Mouse (Mus musculus) liver, adult 2 months (tissue): ENCODE measurements at regions not wholly inside any gene's neighbourhood (a gene's known extent, or its start where the extent isn't known, plus 50 kb on each side); places are given as distances from the start of the nearest gene placed in this dataset.

Source experiments
- DNase-seq: peaks from one replicate; pipeline ENCODE4 v3.0.0-alpha.2; 2011; ENCODE audit warnings: low read depth, low spot score; ENCODE audit errors: extremely low read depth
- H3K27ac ChIP-seq: fragments of 200-500 bp; replicated peaks from 2 replicates; pipeline ENCODE4 v1.5.1; 2012; ENCODE audit warnings: low read depth, mild to moderate bottlenecking, control low read depth, inconsistent platforms, low read length; ENCODE audit not compliant: insufficient read depth
- H3K27me3 ChIP-seq: fragments of 200-500 bp; 2 replicates; pipeline ENCODE4 v1.6.1; 2012; ENCODE audit warnings: mild to moderate bottlenecking, moderate library complexity, low read length, inconsistent platforms; ENCODE audit not compliant: control insufficient read depth, insufficient read depth
- H3K36me3 ChIP-seq: fragments of 200-500 bp; 2 replicates; pipeline ENCODE4 v1.6.1; 2012; ENCODE audit warnings: low read length, inconsistent platforms; ENCODE audit not compliant: control insufficient read depth, insufficient read depth
- H3K4me1 ChIP-seq: fragments of 200-500 bp; 2 replicates; pipeline ENCODE4 v1.6.1; 2011; ENCODE audit warnings: low read length; ENCODE audit not compliant: control insufficient read depth, insufficient read depth
- H3K4me3 ChIP-seq: fragments of 200-500 bp; 2 replicates; pipeline ENCODE4 v1.5.1; 2011; ENCODE audit warnings: low read depth, mild to moderate bottlenecking, control low read depth, low read length, moderate library complexity; ENCODE audit not compliant: insufficient read depth
- H3K79me2 ChIP-seq: fragments of 200-500 bp; 2 replicates; pipeline ENCODE4 v1.6.1; 2012; ENCODE audit warnings: inconsistent platforms, mild to moderate bottlenecking, low read length, moderate library complexity; ENCODE audit not compliant: control insufficient read depth, insufficient read depth
- H3K9ac ChIP-seq: fragments of 200-500 bp; 2 replicates; pipeline ENCODE4 v1.6.1; 2012; ENCODE audit warnings: low read depth, mild to moderate bottlenecking, control low read depth, inconsistent platforms, low read length
- CTCF ChIP-seq: fragments of 200-500 bp; IDR thresholded peaks from 2 replicates; pipeline ENCODE4 v1.5.1; 2011; ENCODE audit warnings: low read depth, low read length, control low read depth
- POLR2A ChIP-seq: fragments of 200-500 bp; IDR thresholded peaks from 2 replicates; pipeline ENCODE4 v1.6.1; 2011; ENCODE audit warnings: low read length, control low read depth; ENCODE audit not compliant: insufficient read depth; ENCODE audit errors: extremely low read depth
- WGBS: fragments of 180-500 bp; shearing (Covaris S2); methylation state at CpG from one replicate; pipeline ENCODE4 v1.1.7; 2018; 5-methylcytosine and 5-hydroxymethylcytosine counted together

- no peaks in the 10 kb centered on the region for H3K27me3 ChIP-seq
- no peak overlapping the region for H3K4me3 ChIP-seq
- H3K79me2 ChIP-seq, result no peaks in the 10 kb centered on the region
- WGBS, result 63% methylated on average over 2 of the region's 2 CpGs
- no peak for DNase-seq
- no peak overlapping the region for H3K27ac ChIP-seq
- no peaks in the 10 kb centered on the region for H3K36me3 ChIP-seq
- H3K4me1 ChIP-seq, result no peaks in the 10 kb centered on the region
- no peak overlapping the region for H3K9ac ChIP-seq
- TF ChIP-seq POLR2A, result no peak
- TF ChIP-seq CTCF, result no peak
These were observed 164.5 kb downstream of the Gm765 start for GRCm38 (mm10) chr6:98178005-98178404.

DNA sequence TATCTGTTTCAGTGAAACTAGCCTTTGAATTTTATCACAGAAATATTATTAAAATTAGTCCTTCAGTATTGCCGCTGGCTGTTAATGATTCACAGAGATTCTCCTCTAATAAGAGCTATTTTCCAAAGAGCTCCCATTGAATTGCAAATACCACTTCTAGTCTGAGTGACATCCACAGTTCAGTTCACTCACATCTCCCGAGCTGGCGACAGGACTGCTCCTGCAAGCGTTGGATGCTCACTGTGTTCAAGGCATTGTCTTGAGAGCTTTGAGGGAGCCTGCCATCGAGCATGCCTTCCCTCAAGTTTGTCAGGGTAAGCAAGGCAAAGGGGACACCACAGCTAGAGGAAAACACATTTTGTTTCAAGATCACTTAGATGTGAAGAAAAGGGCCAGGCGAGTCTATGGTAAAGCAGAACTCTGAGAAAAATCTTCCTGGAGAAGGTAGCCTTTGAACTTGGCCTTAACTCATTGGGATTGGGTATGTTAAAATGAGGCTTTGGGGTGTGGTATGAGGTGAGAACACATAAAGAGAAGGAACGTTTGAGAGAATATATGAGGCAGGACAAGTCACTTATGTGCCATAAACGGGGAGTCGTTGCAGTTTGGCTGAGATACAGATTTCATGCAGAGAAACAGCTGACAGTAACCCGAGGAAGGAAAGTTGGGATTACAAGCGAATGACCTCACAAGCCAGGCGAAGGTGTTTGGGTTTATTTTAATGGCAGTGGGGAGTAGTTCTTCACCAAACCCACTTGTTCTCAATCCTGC, 193.3 kb downstream of the Gm765 start:
- DNase-seq, result no peak
- H3K27me3 ChIP-seq, result no peaks in the 10 kb centered on the region
- no peak overlapping the region for H3K27ac ChIP-seq
- no peak overlapping the region for H3K9ac ChIP-seq
- TF ChIP-seq POLR2A (no peak), CTCF (no peak)
- H3K79me2 ChIP-seq, result no peaks in the 10 kb centered on the region
- H3K36me3 ChIP-seq, result no peaks in the 10 kb centered on the region
- H3K4me1 ChIP-seq, result no peaks in the 10 kb centered on the region
- no peak overlapping the region for H3K4me3 ChIP-seq
- WGBS, result 73% methylated on average over 12 of the region's 12 CpGs

DNA sequence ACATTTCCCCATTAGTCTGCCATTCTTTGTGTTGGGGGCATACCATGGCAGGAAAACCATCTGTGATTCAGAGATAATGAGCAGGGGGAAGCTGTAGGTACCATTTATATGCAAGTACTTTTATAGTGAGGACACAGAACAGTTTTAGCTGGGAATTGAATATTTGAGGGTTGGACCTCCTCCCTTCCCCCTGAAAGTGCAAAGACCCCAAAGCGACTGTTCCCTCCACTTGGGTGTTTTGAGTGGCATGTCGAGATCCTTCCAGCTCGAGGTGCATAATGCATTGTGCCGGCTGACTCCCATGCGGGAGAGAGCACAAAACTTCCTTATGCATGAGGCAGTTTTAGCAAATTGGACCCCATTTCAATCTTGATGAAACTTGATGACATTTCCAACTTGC, 194.7 kb downstream of the Gm765 start:
- no peaks in the 10 kb centered on the region for H3K36me3 ChIP-seq
- no peak overlapping the region for H3K27ac ChIP-seq
- H3K9ac ChIP-seq, result no peak overlapping the region
- H3K4me3 ChIP-seq, result no peak overlapping the region
- 87% methylated on average over 5 of the region's 5 CpGs for WGBS
- H3K4me1 ChIP-seq, result no peaks in the 10 kb centered on the region
- H3K79me2 ChIP-seq, result no peaks in the 10 kb centered on the region
- TF ChIP-seq CTCF (no peak), POLR2A (no peak)
- no peak for DNase-seq
- no peaks in the 10 kb centered on the region for H3K27me3 ChIP-seq

- no peaks in the 10 kb centered on the region for H3K79me2 ChIP-seq
- no peak overlapping the region for H3K27ac ChIP-seq
- no peak for DNase-seq
- no peaks in the 10 kb centered on the region for H3K36me3 ChIP-seq
- WGBS, result 28% methylated on average over 2 of the region's 2 CpGs
- no peaks in the 10 kb centered on the region for H3K4me1 ChIP-seq
- no peaks in the 10 kb centered on the region for H3K27me3 ChIP-seq
- H3K4me3 ChIP-seq, result no peak overlapping the region
- H3K9ac ChIP-seq, result no peak overlapping the region
- TF ChIP-seq POLR2A (no peak), CTCF (no peak)
These were observed 209.6 kb downstream of the Gm765 start for GRCm38 (mm10) chr6:98132931-98133330.

DNA sequence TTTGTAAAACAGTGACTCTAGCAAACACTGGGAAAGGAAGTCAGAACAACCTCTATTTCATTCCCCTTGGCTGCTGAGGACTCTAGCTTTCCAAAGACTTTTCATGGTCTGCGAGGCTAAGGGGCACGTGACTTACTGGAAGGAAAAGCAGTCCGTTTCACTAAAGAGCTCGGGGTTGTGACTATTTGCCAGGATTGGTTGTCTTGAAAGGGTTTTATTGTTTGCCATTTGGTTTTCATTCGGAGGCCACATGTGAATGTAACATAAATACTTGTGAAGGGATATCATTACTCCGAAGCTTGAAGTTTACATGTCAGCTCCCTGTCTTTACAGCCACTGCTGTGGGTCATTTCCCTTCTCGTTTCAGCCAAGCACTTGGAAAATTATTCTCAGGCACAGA, 217.1 kb downstream of the Gm765 start:
- Histone ChIP-seq H3K27ac (no peak overlapping the region), H3K79me2 (no peaks in the 10 kb centered on the region), H3K9ac (no peak overlapping the region), H3K4me3 (no peak overlapping the region), H3K36me3 (no peaks in the 10 kb centered on the region), H3K4me1 (no peaks in the 10 kb centered on the region), H3K27me3 (no peaks in the 10 kb centered on the region)
- 77% methylated on average over 7 of the region's 7 CpGs for WGBS
- TF ChIP-seq CTCF (no peak), POLR2A (no peak)
- DNase-seq, result no peak

- Histone ChIP-seq H3K27ac (no peak overlapping the region), H3K36me3 (no peaks in the 10 kb centered on the region), H3K79me2 (no peaks in the 10 kb centered on the region), H3K4me3 (no peak overlapping the region), H3K4me1 (no peaks in the 10 kb centered on the region), H3K9ac (no peak overlapping the region), H3K27me3 (no peaks in the 10 kb centered on the region)
- 42% methylated on average over 9 of the region's 9 CpGs for WGBS
- no peak for DNase-seq
- no peak for TF ChIP-seq CTCF
- TF ChIP-seq POLR2A, result no peak
These were observed 224.0 kb downstream of the Gm765 start for GRCm38 (mm10) chr6:98118355-98119150.
